Mouse (Mus musculus) testis, adult 2 months (tissue): ENCODE measurements around the gene Gfi1b. TPM values are rescaled to one million over a fixed set of nuclear protein-coding genes. Genes with fewer than 3 reads are reported as not detected.

Experiments used
- H3K27ac ChIP-seq: fragments of 200-500 bp; 2 replicates; pipeline ENCODE4 v1.5.1; 2012; ENCODE audit warnings: low read depth, low read length; ENCODE audit not compliant: control insufficient read depth, insufficient read depth
- H3K27me3 ChIP-seq: fragments of 200-500 bp; 2 replicates; pipeline ENCODE4 v1.6.1; 2012; ENCODE audit warnings: mild to moderate bottlenecking, low read length, moderate library complexity; ENCODE audit not compliant: control insufficient read depth, insufficient read depth
- H3K36me3 ChIP-seq: fragments of 200-500 bp; 2 replicates; pipeline ENCODE4 v1.6.1; 2012; ENCODE audit warnings: mild to moderate bottlenecking, low read length; ENCODE audit not compliant: control insufficient read depth, insufficient read depth
- H3K4me1 ChIP-seq: fragments of 200-500 bp; 2 replicates; pipeline ENCODE4 v1.6.1; 2012; ENCODE audit warnings: low read length; ENCODE audit not compliant: control insufficient read depth, insufficient read depth
- H3K4me3 ChIP-seq: fragments of 200-500 bp; 2 replicates; pipeline ENCODE4 v1.5.1; 2012; ENCODE audit warnings: low read depth, mild to moderate bottlenecking, low read length, moderate library complexity, mixed read lengths; ENCODE audit not compliant: control insufficient read depth
- CTCF ChIP-seq: fragments of 200-500 bp; IDR thresholded peaks from 2 replicates; pipeline ENCODE4 v1.5.1; 2012; ENCODE audit warnings: low read depth, mild to moderate bottlenecking, inconsistent platforms, low read length, moderate library complexity; ENCODE audit not compliant: control insufficient read depth, insufficient read depth, insufficient replicate concordance
- POLR2A ChIP-seq: fragments of 200-500 bp; IDR thresholded peaks from 2 replicates; pipeline ENCODE4 v1.6.1; 2012; ENCODE audit warnings: low read depth, mild to moderate bottlenecking, inconsistent platforms, low read length, moderate library complexity; ENCODE audit not compliant: control insufficient read depth
- polyA plus RNA-seq: library from polyadenylated mRNA; depleted of rRNA; stranded (reverse); fragments of >200 nt; gene quantifications from 2 replicates; pipeline ENCODE4 v1.2.3, GENCODE M21; 2012

Gene Gfi1b
- polyA plus RNA-seq, 1 experiment: 1.0 TPM

DNA sequence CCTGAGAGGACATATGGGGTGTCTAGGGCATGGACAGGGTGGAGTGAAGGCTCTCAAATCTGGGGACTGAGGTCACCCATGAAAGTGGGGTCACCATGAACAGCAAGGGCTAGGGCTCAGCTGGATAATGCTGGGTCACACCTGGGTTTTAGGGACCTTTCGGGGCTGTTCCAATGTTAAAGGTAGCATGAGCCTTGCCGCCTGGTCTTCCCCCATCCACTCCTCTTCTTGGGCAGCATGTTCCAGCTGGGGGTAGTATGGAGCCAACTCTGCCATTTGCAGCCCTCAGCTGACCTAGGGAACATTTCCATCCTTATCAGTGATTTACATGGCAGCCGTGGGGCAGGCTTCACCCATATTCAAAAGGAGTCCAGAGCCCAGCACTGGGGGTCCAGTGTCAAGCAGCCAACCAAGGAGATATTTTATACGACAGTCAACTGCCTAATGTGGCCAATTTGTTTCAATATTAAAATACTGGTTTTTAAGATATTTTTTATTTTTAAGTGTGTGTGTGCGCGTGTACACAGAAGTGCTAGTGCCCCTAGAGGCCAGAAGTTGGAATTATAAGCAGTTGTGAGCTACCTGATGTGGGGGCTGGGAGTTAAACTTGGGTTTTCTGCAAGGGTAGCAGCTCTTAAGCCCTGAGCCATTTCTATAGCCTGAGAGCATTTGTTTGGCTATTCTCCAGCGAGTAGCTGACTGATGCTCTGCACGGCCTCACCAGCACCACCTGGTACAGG lies 15.0 kb downstream of the Gfi1b start:
- Histone ChIP-seq H3K4me3 (no peak overlapping the region), H3K27me3 (no peaks in the 10 kb centered on the region), H3K27ac (no peak overlapping the region), H3K36me3 (no peaks in the 10 kb centered on the region), H3K4me1 (peaks cover 7% of the 10 kb centered on the region)
- TF ChIP-seq CTCF (no peak), POLR2A (no peak)

DNA sequence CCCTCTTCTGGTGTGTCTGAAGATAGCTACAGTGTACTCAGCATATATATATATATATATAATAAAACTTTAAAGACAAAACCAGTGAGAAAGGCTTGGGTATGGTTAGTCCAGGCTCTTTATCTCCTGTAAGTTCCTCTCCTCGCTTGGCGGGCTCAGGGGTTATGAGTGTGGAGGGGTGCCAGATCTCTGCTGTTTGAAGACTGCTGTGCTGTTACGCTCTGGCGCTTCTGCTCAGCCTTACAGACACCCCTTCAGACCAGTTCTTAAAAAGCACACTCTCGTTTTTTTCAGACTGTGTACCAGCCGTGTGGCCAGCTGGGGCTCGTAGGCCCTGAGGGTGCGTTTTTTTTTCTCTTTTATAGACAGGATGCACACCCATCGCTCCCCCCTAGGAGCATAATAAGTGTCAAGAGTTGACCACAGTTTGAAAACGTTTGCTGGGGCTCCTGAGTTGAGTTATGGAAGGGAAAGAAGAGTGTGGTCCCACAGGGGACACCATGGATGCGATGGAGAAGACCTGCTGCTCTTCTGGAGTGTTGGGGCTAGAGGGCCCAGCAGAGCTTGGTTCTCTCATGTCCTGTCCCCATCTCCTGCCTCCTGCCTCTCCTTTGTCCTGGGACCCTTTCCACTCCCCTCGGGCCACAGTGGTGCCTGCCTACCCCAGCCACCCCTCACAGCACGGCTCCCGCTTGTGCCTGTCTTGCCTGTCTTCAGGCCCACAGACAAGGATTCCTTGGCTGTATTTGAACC lies 15.8 kb downstream of the Gfi1b start:
- Histone ChIP-seq H3K27ac (no peak overlapping the region), H3K4me3 (no peak overlapping the region), H3K4me1 (peaks cover 5% of the 10 kb centered on the region), H3K36me3 (no peaks in the 10 kb centered on the region), H3K27me3 (no peaks in the 10 kb centered on the region)
- TF ChIP-seq CTCF (no peak), POLR2A (no peak)

DNA sequence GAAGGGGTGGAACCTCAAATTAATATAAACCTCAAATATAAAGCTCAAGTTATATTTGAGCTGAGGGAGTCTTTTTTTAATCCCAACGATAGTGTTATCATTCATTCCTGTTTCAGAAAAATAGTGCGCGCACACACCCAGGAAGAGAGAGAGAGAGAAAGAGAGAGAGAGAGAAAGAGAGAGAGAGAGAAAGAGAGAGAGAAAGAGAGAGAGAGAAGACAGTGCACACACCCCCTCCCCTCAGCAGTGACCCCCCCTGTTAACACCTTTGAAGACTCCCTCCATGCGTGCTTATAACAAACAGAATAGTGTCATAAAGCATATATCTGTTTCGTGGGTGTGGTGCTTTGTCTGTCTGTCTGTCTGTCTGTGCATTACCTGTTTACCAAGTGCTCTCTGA lies 18.2 kb downstream of the Gfi1b start:
- H3K4me3 ChIP-seq: no peak overlapping the region
- H3K4me1 ChIP-seq: peaks cover 5% of the 10 kb centered on the region
- no peaks in the 10 kb centered on the region for H3K27me3 ChIP-seq
- TF ChIP-seq CTCF: no peak
- TF ChIP-seq POLR2A: no peak
- no peaks in the 10 kb centered on the region for H3K36me3 ChIP-seq
- no peak overlapping the region for H3K27ac ChIP-seq

DNA sequence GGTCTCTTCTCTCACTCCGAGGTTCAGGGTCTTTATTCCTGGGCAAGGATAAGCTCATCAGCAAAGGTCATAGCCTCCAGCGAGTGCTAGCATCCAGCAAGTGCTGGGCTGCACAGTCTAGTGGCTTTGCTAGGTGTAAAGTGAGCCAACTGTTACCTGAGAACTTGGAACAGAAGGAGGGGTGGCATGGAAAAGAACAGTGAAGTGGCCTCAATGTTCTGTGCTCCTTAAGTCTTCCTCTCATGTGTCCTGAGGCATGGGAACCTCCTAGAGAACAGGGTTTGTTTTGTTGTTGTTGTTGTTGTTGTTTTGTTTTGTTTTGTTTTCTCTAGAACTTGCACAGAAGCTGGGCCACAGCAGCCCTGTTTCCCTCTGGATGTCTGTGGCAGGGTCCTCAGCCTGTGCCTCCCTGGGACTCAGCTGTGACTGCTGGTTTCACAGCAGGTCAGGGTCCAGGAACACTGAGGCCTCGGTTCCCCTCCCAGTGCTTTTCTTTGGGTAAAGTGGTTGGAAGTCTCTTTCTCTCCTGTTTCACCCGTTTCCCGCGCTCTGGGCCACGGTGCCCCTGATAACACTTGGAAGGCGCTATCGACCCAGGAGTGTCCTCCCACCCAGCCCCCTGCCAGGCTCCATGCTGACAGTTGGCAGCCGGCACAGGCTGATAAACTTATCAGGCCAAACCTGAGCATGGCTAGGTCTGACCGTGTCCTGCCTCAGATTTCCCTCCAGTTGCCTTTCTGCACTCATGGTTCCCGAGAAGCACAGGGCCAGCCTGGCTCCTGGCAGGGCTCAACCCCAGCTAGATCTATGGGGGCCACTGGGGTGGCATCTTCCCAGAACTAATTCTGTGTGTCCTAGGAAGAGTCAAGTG lies 19.8 kb downstream of the Gfi1b start:
- H3K27ac ChIP-seq: no peak overlapping the region
- H3K27me3 ChIP-seq: no peaks in the 10 kb centered on the region
- H3K4me1 ChIP-seq: peaks cover 5% of the 10 kb centered on the region
- no peak overlapping the region for H3K4me3 ChIP-seq
- TF ChIP-seq POLR2A (no peak), CTCF (no peak)
- no peaks in the 10 kb centered on the region for H3K36me3 ChIP-seq

DNA sequence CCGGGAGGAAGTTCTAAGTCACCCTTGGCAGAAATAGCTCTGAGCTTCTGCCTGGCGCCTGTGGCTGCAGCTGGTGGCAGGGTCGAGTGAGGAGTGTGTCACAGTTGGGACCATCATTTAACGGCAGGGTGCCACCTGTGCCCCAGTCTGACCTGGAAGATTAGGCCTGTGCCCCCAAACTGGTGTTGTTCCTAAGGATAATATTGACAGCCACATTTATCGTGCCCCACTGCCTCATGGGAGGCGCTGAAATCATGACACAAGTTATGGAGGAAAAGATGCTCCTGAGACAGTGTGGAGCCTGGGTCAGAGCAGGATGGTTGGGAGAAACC lies 22.2 kb downstream of the Gfi1b start:
- Histone ChIP-seq H3K4me1 (peaks cover 5% of the 10 kb centered on the region), H3K27ac (no peak overlapping the region)
- TF ChIP-seq CTCF (no peak), POLR2A (no peak)

DNA sequence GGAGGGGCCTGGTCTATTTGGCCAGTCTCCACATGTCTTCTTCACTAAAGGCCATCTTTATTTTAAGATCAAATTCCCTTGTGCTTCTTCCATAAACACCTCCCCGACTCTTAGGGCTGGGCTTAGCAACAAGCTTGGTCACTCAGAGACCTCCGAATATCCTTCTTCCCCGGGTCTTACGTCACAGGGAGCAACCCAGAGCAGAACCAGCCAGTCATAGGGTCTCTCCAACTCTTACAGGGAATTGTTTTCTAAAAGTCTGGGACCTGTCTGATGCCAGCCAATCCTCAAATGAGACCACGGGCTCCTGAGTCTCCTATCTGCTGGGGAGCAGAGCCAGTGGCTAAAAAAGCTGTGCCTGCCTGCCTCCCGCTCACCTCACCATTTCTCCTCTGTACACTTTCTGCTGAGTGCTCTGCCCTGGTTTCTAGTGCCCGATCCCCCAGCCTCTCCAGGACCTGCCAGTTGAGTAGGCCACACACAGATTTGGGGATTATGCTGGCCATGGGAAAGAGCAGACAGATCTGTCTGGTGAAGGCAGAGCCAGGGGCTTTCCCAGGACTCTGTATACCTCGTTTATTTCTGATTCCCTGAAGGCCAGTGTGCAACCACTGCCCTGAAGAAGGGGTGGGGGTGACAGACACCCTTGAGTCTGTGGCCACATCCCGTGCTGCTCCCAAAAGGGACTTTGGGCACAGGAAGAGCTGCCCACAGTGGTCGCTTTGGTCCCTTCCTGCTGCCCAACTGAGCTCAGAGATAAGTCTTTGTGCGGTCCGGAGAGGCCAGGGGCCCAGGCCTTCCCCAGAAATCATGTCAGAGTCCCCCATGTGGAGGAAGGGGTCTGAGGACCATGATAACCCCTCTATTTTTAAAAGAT lies 22.9 kb downstream of the Gfi1b start:
- no peak overlapping the region for H3K27ac ChIP-seq
- H3K4me1 ChIP-seq: peaks cover 5% of the 10 kb centered on the region
- H3K27me3 ChIP-seq: no peaks in the 10 kb centered on the region
- no peak overlapping the region for H3K4me3 ChIP-seq
- TF ChIP-seq CTCF (no peak), POLR2A (no peak)
- H3K36me3 ChIP-seq: no peaks in the 10 kb centered on the region

More for the DNA sequence above, 22.2 kb downstream of the Gfi1b start:
- Histone ChIP-seq H3K27me3 (no peaks in the 10 kb centered on the region), H3K4me3 (no peak overlapping the region), H3K36me3 (no peaks in the 10 kb centered on the region)
